Mouse (Mus musculus) spleen, adult 2 months (tissue): Measurements from ENCODE around the gene Slc25a35. TPM values are rescaled to one million over a fixed set of nuclear protein-coding genes. Genes with fewer than 3 reads are reported as not detected.
"Not testable (repeated sequence)": the region's sequence is repeated elsewhere in the genome, so short reads cannot be mapped to it uniquely, and the experiment has no call there.

ENCODE experiments used
- DNase-seq, 2 experiments: peaks; one replicate each; pipeline versions ENCODE4 v3.0.0 to v3.0.0-alpha.2; 2012 to 2021; ENCODE audit warnings: low spot score in 2 of 2, low read depth in 1 of 2
- H3K27ac ChIP-seq: fragments of 200-500 bp; 2 replicates; pipeline ENCODE4 v1.5.1; 2012; ENCODE audit warnings: low read length, inconsistent platforms; ENCODE audit not compliant: insufficient read depth
- H3K27me3 ChIP-seq: fragments of 200-500 bp; 2 replicates; pipeline ENCODE4 v1.6.1; 2012; ENCODE audit warnings: mild to moderate bottlenecking, moderate library complexity, low read length, inconsistent platforms; ENCODE audit not compliant: control insufficient read depth, insufficient read depth
- H3K36me3 ChIP-seq: fragments of 200-500 bp; 2 replicates; pipeline ENCODE4 v1.6.1; 2012; ENCODE audit warnings: mild to moderate bottlenecking, low read length, inconsistent platforms; ENCODE audit not compliant: control insufficient read depth, insufficient read depth
- H3K4me1 ChIP-seq: fragments of 200-500 bp; 2 replicates; pipeline ENCODE4 v1.6.1; 2011; ENCODE audit warnings: inconsistent platforms; ENCODE audit not compliant: control insufficient read depth, insufficient read depth, insufficient read length
- H3K4me3 ChIP-seq: fragments of 200-500 bp; 2 replicates; pipeline ENCODE4 v1.5.1; 2011; ENCODE audit warnings: mild to moderate bottlenecking, inconsistent platforms; ENCODE audit not compliant: insufficient read depth, insufficient read length; ENCODE audit errors: extremely low read depth
- CTCF ChIP-seq: fragments of 200-500 bp; IDR thresholded peaks from 2 replicates; pipeline ENCODE4 v1.5.1; 2011; ENCODE audit warnings: mild to moderate bottlenecking, inconsistent platforms; ENCODE audit not compliant: insufficient read depth, insufficient read length, insufficient replicate concordance; ENCODE audit errors: extremely low read depth
- POLR2A ChIP-seq: fragments of 200-500 bp; IDR thresholded peaks from 2 replicates; pipeline ENCODE4 v1.6.1; 2011; ENCODE audit warnings: low read depth, low read length, inconsistent platforms
- WGBS: fragments of 180-500 bp; shearing (Covaris S2); methylation state at CpG from one replicate; pipeline ENCODE4 v1.1.7; 2018; 5-methylcytosine and 5-hydroxymethylcytosine counted together
- polyA plus RNA-seq: library from polyadenylated mRNA; depleted of rRNA; stranded (reverse); fragments of >200 nt; gene quantifications from 2 replicates; pipeline ENCODE4 v1.2.3, GENCODE M21; 2012

Slc25a35 gene
- polyA plus RNA-seq, 1 experiment: 13.1 TPM

DNA sequence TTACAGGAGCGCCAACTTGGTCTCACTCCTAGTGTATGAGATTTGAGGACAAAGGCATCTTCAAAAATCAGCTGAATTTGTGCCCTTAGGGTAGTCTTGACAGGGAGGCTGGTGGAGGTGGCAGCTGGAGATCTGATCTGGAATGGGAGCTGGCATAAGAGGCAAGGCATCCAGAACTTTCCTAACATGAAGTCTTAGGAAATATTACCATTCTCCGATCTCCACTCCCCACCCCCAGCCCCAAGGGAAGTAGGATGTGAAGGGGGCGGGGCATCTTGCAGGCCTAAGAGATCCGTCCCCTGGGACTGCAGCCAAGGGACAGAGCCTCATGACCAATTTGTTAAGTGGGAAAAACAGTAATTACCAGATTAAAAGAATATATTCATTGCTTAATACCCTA lies 2.3 kb downstream of the Slc25a35 start:
- peaks cover 4% of the 10 kb centered on the region; the same call in 1 of the 2 replicates for H3K4me1 ChIP-seq
- WGBS: 85% methylated on average over 4 of the region's 4 CpGs

DNA sequence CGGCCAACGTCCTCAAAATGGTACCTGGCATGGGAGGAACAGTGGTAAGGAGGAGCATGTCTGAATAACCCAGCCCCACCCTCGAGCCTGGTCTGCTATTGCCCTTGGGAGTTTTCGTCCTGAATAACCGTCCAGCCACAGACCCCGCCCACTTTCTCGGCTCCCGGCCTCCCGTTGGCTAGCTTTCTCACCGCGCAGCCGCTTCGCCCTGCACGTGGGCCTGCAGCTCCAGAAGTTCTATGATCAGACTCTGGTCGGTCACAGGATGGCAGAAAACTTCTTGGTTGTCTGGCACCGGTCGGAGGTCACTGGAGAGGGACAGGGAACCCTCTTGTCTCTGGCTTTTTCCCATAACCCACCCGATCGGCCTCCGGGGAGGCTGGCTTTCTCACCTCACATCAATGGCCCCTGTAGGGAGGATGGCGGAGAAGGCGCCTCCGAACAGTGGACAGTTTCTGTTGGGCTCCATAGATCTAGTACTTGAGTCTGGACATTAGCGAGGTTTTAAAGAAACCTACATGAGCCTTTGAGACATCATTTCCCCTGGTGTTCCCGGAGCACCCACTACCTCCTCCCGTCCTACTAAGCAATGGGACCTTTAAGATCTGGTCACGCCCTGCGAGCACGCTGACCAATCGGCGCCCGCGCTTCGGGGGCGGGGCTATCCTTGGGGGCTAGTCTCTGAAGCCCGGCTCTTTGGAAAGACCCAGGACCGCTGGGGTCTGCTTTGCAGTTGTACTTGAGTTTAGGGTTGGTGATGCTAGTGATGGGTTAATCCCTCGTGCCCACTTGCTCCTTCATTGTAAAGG lies 5.5 kb downstream of the Slc25a35 start:
- not testable (repeated sequence) for H3K27ac ChIP-seq, H3K36me3 ChIP-seq, H3K27me3 ChIP-seq, H3K4me1 ChIP-seq
- 1% methylated on average over 38 of the region's 38 CpGs for WGBS
- DNase-seq: peak; percentile 15 to 68
- peak overlapping the region; percentile 47 for H3K4me3 ChIP-seq

More for the DNA sequence above, 2.3 kb downstream of the Slc25a35 start:
- no peaks in the 10 kb centered on the region for H3K36me3 ChIP-seq
- no peak for DNase-seq
- no peak overlapping the region for H3K27ac ChIP-seq
- TF ChIP-seq CTCF (no peak), POLR2A (no peak)
- no peak overlapping the region for H3K4me3 ChIP-seq
- no peaks in the 10 kb centered on the region for H3K27me3 ChIP-seq

DNA sequence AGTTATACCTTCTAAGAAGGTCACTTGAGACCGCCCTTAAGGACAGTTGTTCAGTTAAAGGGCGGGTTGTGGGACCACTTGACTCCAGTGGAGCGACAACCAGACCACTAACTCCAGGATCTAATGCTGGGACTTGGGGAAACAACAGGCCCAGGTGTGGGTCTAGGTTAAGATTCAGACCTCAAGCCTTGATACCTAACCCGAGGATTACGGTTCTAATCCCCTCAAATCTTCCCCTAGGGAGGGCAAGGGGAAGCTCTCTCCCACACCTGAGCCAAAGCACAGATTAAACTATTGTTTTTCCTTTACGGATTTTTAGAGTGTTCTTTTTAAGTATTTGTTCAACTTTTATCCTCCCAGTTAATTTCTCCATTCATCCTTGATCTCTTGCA lies 6.1 kb downstream of the Slc25a35 start:
- no peak for TF ChIP-seq CTCF
- no peak for TF ChIP-seq POLR2A
- no peaks in the 10 kb centered on the region for H3K36me3 ChIP-seq
- H3K4me1 ChIP-seq: peaks cover 4% of the 10 kb centered on the region; the same call in 1 of the 2 replicates
- H3K27ac ChIP-seq: no peak overlapping the region
- no peaks in the 10 kb centered on the region for H3K27me3 ChIP-seq
- peak overlapping the region; percentile 19; the same call in 1 of the 2 replicates for H3K4me3 ChIP-seq
- no peak for DNase-seq
- WGBS: 67% methylated on average over 6 of the region's 6 CpGs

DNA sequence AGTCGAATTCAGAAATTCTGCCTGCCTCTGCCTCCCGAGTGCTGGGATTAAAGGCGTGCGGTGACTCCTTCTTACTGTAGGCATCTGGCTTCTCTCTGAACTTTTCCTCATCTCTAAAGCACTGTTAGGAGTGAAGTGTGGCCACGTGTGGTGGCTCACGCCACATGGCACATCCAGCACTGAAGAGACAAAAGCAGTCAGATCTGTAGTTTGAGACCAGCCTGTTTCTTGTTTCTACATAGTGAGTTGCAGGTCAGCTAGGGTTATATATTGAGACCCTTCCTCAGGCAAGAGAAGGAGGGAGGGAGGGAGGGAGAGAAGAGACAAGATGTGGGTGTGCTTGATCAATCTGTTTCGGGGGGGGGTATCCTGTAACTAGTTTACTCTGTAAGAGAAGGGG lies 7.2 kb downstream of the Slc25a35 start, which contains the start of gene Rangrf:
Rangrf (minus strand) TSS at position 101 of the 400 bp plus-strand sequence.
- Histone ChIP-seq H3K36me3 (no peaks in the 10 kb centered on the region), H3K27ac (no peak within 1 kb of the TSS), H3K4me1 (peaks cover 4% of the 10 kb centered on the region; the same call in 1 of the 2 replicates), H3K27me3 (no peaks in the 10 kb centered on the region), H3K4me3 (no peak within 1 kb of the TSS)
- no peak for TF ChIP-seq POLR2A
- TF ChIP-seq CTCF: no peak
- 86% methylated on average over 7 of the region's 7 CpGs for WGBS
- no peak for DNase-seq

DNA sequence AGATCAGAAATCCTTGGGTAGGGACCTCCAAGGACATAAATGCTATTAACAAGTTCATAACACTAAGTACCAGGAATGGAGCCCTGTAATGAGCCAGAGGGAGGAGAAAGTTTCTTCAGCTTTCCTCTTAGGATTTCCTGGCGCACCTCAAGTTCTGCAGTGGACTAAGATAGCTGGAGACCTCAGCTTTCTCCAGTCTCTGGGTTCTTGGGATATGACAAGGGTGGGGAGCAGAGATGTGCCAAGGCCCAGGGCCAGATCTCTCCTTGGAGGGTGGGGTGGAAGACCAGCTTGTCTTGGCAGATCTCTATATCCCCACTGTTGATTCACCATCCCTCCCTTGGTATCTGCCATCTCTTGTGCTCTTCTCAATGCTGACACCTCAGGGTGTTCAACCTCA lies 7.7 kb downstream of the Slc25a35 start:
- Histone ChIP-seq H3K27ac (no peak overlapping the region), H3K4me1 (peaks cover 4% of the 10 kb centered on the region; the same call in 1 of the 2 replicates), H3K27me3 (no peaks in the 10 kb centered on the region), H3K4me3 (no peak overlapping the region), H3K36me3 (no peaks in the 10 kb centered on the region)
- no peak for DNase-seq
- TF ChIP-seq POLR2A (no peak), CTCF (no peak)
- WGBS: 96% methylated on average over 1 of the region's 1 CpGs

DNA sequence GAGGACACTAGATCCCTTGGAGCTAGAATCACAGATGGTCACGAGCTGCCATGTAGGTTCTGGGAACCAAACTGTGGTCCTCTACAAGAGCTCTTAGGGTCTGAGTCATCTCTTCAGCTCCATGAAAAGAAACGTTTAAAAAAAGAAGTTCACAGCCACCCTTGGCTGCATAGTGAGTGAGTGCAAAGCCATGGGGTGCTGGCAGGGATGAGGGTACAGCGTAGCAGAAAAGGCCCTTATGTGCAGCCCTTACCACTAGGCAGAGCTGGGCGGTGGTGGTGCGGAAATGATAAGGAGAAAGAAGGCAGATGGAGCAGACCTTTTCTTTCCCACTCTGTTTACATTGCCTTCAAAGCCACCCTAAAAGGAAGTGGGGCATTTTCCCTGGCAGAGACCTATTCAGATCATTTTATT lies 11.4 kb downstream of the Slc25a35 start:
- no peak for DNase-seq
- 42% methylated on average over 5 of the region's 5 CpGs for WGBS
- no peaks in the 10 kb centered on the region for H3K36me3 ChIP-seq
- H3K27ac ChIP-seq: no peak overlapping the region
- H3K27me3 ChIP-seq: no peaks in the 10 kb centered on the region
- no peak for TF ChIP-seq CTCF
- TF ChIP-seq POLR2A: no peak
- no peak overlapping the region for H3K4me3 ChIP-seq
- no peaks in the 10 kb centered on the region for H3K4me1 ChIP-seq

DNA sequence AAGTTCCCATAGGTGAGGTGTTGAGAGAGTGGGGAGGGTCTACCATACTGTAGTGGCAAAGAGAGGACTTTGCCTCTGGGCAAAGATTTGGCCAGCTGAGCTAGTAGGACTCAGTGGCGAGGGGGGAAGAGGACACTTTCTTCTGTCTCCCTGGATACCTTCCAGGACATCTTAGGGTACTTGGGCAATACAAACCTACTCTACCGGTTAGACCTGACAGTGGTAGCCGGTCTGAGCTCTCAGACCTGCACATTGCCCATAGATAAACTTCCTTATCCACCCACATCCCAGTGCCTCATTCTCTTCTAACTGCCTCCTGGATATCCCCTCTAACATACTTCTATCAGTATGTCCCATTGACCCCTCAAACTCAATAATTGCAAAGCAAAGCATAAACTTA lies 13.0 kb downstream of the Slc25a35 start:
- whole genome bisulfite sequencing: 87% methylated on average over 3 of the region's 3 CpGs
- Histone ChIP-seq H3K4me1 (no peaks in the 10 kb centered on the region), H3K4me3 (no peak overlapping the region), H3K27ac (no peak overlapping the region), H3K27me3 (no peaks in the 10 kb centered on the region), H3K36me3 (no peaks in the 10 kb centered on the region)
- no peak for TF ChIP-seq POLR2A
- TF ChIP-seq CTCF: no peak
- DNase-seq: no peak
